Mouse (Mus musculus) liver, embryonic 11.5 days (tissue): ENCODE data around the gene Fam186a. TPM values are rescaled to one million over a fixed set of nuclear protein-coding genes. Genes with fewer than 3 reads are reported as not detected.
"Not testable (repeated sequence)": the region's sequence is repeated elsewhere in the genome, so short reads cannot be mapped to it uniquely, and the experiment has no call there.

Experiments used
- ATAC-seq: fragments of 200-750 bp; cut with Nextera tagmentation; replicated peaks from 2 replicates; pipeline ENCODE4 v1.8.0; 2017; ENCODE audit warnings: moderate number of reproducible peaks, mild to moderate bottlenecking, moderate TSS enrichment, moderate library complexity; ENCODE audit not compliant: low FRiP score
- DNase-seq: peaks from one replicate; pipeline ENCODE4 v3.0.0-alpha.2; 2017; ENCODE audit warnings: low spot score
- H3K27ac ChIP-seq: fragments of 300-500 bp; sonication (generic); 2 replicates; pipeline ENCODE4 v1.5.1; 2014; ENCODE audit warnings: mild to moderate bottlenecking, low read depth, low read length, control low read depth
- H3K27me3 ChIP-seq: fragments of 300-500 bp; sonication (generic); replicated peaks from 2 replicates; pipeline ENCODE4 v1.6.1; 2014; ENCODE audit warnings: low read length, mixed read lengths; ENCODE audit not compliant: control insufficient read depth, insufficient read depth
- H3K36me3 ChIP-seq: fragments of 300-500 bp; sonication (generic); 2 replicates; pipeline ENCODE4 v1.6.1; 2014; ENCODE audit warnings: mild to moderate bottlenecking, low read length, moderate library complexity, mixed read lengths; ENCODE audit not compliant: control insufficient read depth, insufficient read depth
- H3K4me1 ChIP-seq: fragments of 300-500 bp; sonication (generic); replicated peaks from 2 replicates; pipeline ENCODE4 v1.6.1; 2014; ENCODE audit warnings: low read length, mixed read lengths; ENCODE audit not compliant: control insufficient read depth, insufficient read depth
- H3K4me2 ChIP-seq: fragments of 300-500 bp; sonication (generic); 2 replicates; pipeline ENCODE4 v1.6.1; 2014; ENCODE audit warnings: mild to moderate bottlenecking, control low read depth, moderate library complexity
- H3K4me3 ChIP-seq: fragments of 300-500 bp; sonication (generic); 2 replicates; pipeline ENCODE4 v1.5.1; 2014; ENCODE audit warnings: low read depth, low read length, control low read depth
- H3K9ac ChIP-seq: fragments of 300-500 bp; sonication (generic); 2 replicates; pipeline ENCODE4 v1.6.1; 2014; ENCODE audit warnings: low read depth, low read length, control low read depth
- H3K9me3 ChIP-seq: fragments of 300-500 bp; sonication (generic); 2 replicates; pipeline ENCODE4 v1.6.1; 2016; ENCODE audit warnings: low read length, inconsistent platforms, mixed read lengths; ENCODE audit not compliant: control insufficient read depth
- WGBS: fragments of 180-500 bp; shearing (Covaris S2); extraction: QIAGEN DNeasy Blood & Tissue Kit; methylation state at CpG from one replicate; pipeline ENCODE4 v1.1.7; 2014; 5-methylcytosine and 5-hydroxymethylcytosine counted together
- polyA plus RNA-seq: library from polyadenylated mRNA; unstranded; fragments of >200 nt; fragmentation: Nextera tagmentation; extraction: Ambion mirVana; gene quantifications from 2 replicates; pipeline ENCODE4 v1.2.1, GENCODE M21; 2014

The Fam186a gene
- polyA plus RNA-seq = not detected in 2 replicates

GRCm38 (mm10) chr15:99966961-99967360 is at the start of gene Fam186a:
Gene Fam186a (minus strand): TSS chr15:99967061.
- H3K9ac ChIP-seq = no peak within 1 kb of the TSS
- H3K4me2 ChIP-seq = no peak within 1 kb of the TSS
- H3K27ac ChIP-seq = no peak within 1 kb of the TSS
- no peaks in the 10 kb centered on the region for H3K36me3 ChIP-seq
- no peaks in the 10 kb centered on the region for H3K27me3 ChIP-seq
- no peak within 1 kb of the TSS for H3K4me3 ChIP-seq
- 82% methylated on average over 4 of the region's 4 CpGs for WGBS
- DNase-seq (no peak), ATAC-seq (no peak)
- H3K4me1 ChIP-seq = no peaks in the 10 kb centered on the region
- no peaks in the 10 kb centered on the region for H3K9me3 ChIP-seq

- no peak overlapping the region for H3K4me3 ChIP-seq
- no peak overlapping the region for H3K9ac ChIP-seq
- no peaks in the 10 kb centered on the region for H3K27me3 ChIP-seq
- ATAC-seq (no peak), DNase-seq (no peak)
- H3K4me1 ChIP-seq = no peaks in the 10 kb centered on the region
- no peaks in the 10 kb centered on the region for H3K9me3 ChIP-seq
- H3K27ac ChIP-seq = no peak overlapping the region
- H3K36me3 ChIP-seq = peaks cover 46% of the 10 kb centered on the region
- no peak overlapping the region for H3K4me2 ChIP-seq
Observed at GRCm38 (mm10) chr15:100006180-100006579, 39.3 kb upstream of the Fam186a start.

- no peak for ATAC-seq
- no peaks in the 10 kb centered on the region for H3K27me3 ChIP-seq
- no peak overlapping the region for H3K27ac ChIP-seq
- peaks cover 43% of the 10 kb centered on the region for H3K36me3 ChIP-seq
- H3K4me3 ChIP-seq = no peak overlapping the region
- no peak for DNase-seq
- H3K4me1 ChIP-seq = no peaks in the 10 kb centered on the region
- H3K9ac ChIP-seq = no peak overlapping the region
- 79% methylated on average over 7 of the region's 7 CpGs for WGBS
- H3K4me2 ChIP-seq = no peak overlapping the region
- H3K9me3 ChIP-seq = no peaks in the 10 kb centered on the region
Observed at GRCm38 (mm10) chr15:100004677-100005273, 37.9 kb upstream of the Fam186a start.

- no peak overlapping the region for H3K9ac ChIP-seq
- no peak overlapping the region for H3K4me2 ChIP-seq
- 88% methylated on average over 1 of the region's 1 CpGs for WGBS
- H3K4me3 ChIP-seq = no peak overlapping the region
- no peaks in the 10 kb centered on the region for H3K27me3 ChIP-seq
- H3K27ac ChIP-seq = no peak overlapping the region
- H3K36me3 ChIP-seq = peaks cover 29% of the 10 kb centered on the region
- no peaks in the 10 kb centered on the region for H3K9me3 ChIP-seq
- no peaks in the 10 kb centered on the region for H3K4me1 ChIP-seq
- ATAC-seq = no peak
- no peak for DNase-seq
Observed at GRCm38 (mm10) chr15:99999390-99999789, 32.5 kb upstream of the Fam186a start.

GRCm38 (mm10) chr15:99997114-99997804 is 30.4 kb upstream of the Fam186a start:
- Histone ChIP-seq H3K36me3 (peaks cover 22% of the 10 kb centered on the region), H3K4me1 (no peaks in the 10 kb centered on the region), H3K4me3 (no peak overlapping the region), H3K27ac (no peak overlapping the region), H3K9me3 (no peaks in the 10 kb centered on the region), H3K9ac (no peak overlapping the region), H3K4me2 (no peak overlapping the region), H3K27me3 (no peaks in the 10 kb centered on the region)
- no peak for DNase-seq
- 90% methylated on average over 6 of the region's 6 CpGs for WGBS
- no peak for ATAC-seq

- Histone ChIP-seq H3K9me3 (no peaks in the 10 kb centered on the region), H3K9ac (no peak overlapping the region), H3K36me3 (peaks cover 27% of the 10 kb centered on the region; the same call in 1 of the 2 replicates), H3K27ac (no peak overlapping the region), H3K4me3 (no peak overlapping the region), H3K27me3 (no peaks in the 10 kb centered on the region), H3K4me2 (no peak overlapping the region), H3K4me1 (no peaks in the 10 kb centered on the region)
- WGBS = 98% methylated on average over 1 of the region's 1 CpGs
- DNase-seq = no peak
- no peak for ATAC-seq
Observed at GRCm38 (mm10) chr15:99993100-99993499, 26.2 kb upstream of the Fam186a start.

- no peaks in the 10 kb centered on the region for H3K27me3 ChIP-seq
- H3K36me3 ChIP-seq = no peaks in the 10 kb centered on the region; the same call in 1 of the 2 replicates
- DNase-seq (no peak), ATAC-seq (no peak)
- peaks cover 3% of the 10 kb centered on the region for H3K4me1 ChIP-seq
- whole genome bisulfite sequencing = 84% methylated on average over 2 of the region's 2 CpGs
- H3K27ac ChIP-seq = no peak overlapping the region
- H3K4me3 ChIP-seq = no peak overlapping the region
- no peaks in the 10 kb centered on the region for H3K9me3 ChIP-seq
- no peak overlapping the region for H3K4me2 ChIP-seq
- no peak overlapping the region for H3K9ac ChIP-seq
Observed at GRCm38 (mm10) chr15:99979715-99980114, 12.9 kb upstream of the Fam186a start.

GRCm38 (mm10) chr15:99979266-99979665 is 12.4 kb upstream of the Fam186a start:
- Histone ChIP-seq H3K27ac (no peak overlapping the region), H3K9me3 (no peaks in the 10 kb centered on the region), H3K36me3 (no peaks in the 10 kb centered on the region; the same call in 1 of the 2 replicates), H3K4me1 (peaks cover 6% of the 10 kb centered on the region), H3K4me3 (no peak overlapping the region), H3K9ac (no peak overlapping the region), H3K27me3 (no peaks in the 10 kb centered on the region), H3K4me2 (no peak overlapping the region)
- DNase-seq (no peak), ATAC-seq (no peak)
- 86% methylated on average over 1 of the region's 1 CpGs for WGBS

- not testable (repeated sequence) for H3K4me1 ChIP-seq, ATAC-seq, H3K9me3 ChIP-seq, H3K27me3 ChIP-seq, H3K4me3 ChIP-seq, H3K4me2 ChIP-seq, DNase-seq, H3K9ac ChIP-seq, H3K36me3 ChIP-seq, H3K27ac ChIP-seq
- WGBS = 78% methylated on average over 2 of the region's 2 CpGs
Observed at GRCm38 (mm10) chr15:99976121-99976520, 9.3 kb upstream of the Fam186a start.
